Mouse (Mus musculus) cerebellum, adult 2 months (tissue): ENCODE results near the gene Myof.

Experiments
- CTCF ChIP-seq: fragments of 200-500 bp; IDR thresholded peaks from 2 replicates; pipeline ENCODE4 v1.5.1; 2011; ENCODE audit warnings: low read depth, mild to moderate bottlenecking, control low read depth, low read length, moderate library complexity, borderline replicate concordance; ENCODE audit not compliant: insufficient read depth
- POLR2A ChIP-seq: fragments of 200-500 bp; IDR thresholded peaks from 2 replicates; pipeline ENCODE4 v1.6.1; 2011; ENCODE audit warnings: low read length, control low read depth, borderline replicate concordance; ENCODE audit not compliant: insufficient read depth

DNA sequence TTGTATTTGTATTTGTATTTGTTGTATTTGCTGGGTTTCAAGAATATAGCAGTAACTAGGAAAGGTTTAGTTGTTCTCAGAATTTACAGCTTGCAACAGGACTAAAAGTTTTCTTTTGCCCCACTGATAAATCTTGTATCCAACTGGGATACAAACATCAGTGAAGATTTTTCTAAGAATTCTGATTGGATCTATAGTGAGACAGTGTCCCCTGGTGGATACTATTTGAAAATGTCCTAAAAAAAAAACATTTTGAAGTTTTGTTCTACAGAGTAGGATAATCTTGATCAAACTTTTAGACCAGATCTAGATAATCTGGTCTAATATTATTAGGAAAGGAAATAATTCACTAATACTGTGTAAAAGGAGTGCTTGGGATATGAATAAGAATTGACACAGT is 106.3 kb downstream of the Myof start:
- TF ChIP-seq CTCF, result no peak
- no peak for TF ChIP-seq POLR2A
